Mouse (Mus musculus) lung, embryonic 15.5 days (tissue): ENCODE results near the gene Ccnl2. TPM values are rescaled to one million over a fixed set of nuclear protein-coding genes. Genes with fewer than 3 reads are reported as not detected.

Experiments used
- ATAC-seq: fragments of 200-750 bp; cut with Nextera tagmentation; 2 replicates; pipeline ENCODE4 v1.8.0; 2017; ENCODE audit warnings: moderate number of reproducible peaks, borderline replicate concordance; ENCODE audit not compliant: low FRiP score, low TSS enrichment; ENCODE audit errors: extremely low read depth
- H3K27ac ChIP-seq: fragments of 300-500 bp; sonication (generic); 2 replicates; pipeline ENCODE4 v1.5.1; 2015; ENCODE audit warnings: moderate library complexity, mild to moderate bottlenecking, inconsistent platforms
- H3K27me3 ChIP-seq: fragments of 300-500 bp; sonication (generic); 2 replicates; pipeline ENCODE4 v1.6.1; 2015; ENCODE audit warnings: inconsistent platforms
- H3K36me3 ChIP-seq: fragments of 300-500 bp; sonication (generic); 2 replicates; pipeline ENCODE4 v1.6.1; 2015; ENCODE audit warnings: inconsistent platforms
- H3K4me1 ChIP-seq: fragments of 300-500 bp; sonication (generic); 2 replicates; pipeline ENCODE4 v1.6.1; 2015; ENCODE audit warnings: inconsistent platforms
- H3K4me2 ChIP-seq: fragments of 300-500 bp; sonication (generic); 2 replicates; pipeline ENCODE4 v1.6.1; 2015; ENCODE audit warnings: inconsistent platforms, mild to moderate bottlenecking, moderate library complexity
- H3K4me3 ChIP-seq: fragments of 300-500 bp; sonication (generic); 2 replicates; pipeline ENCODE4 v1.5.1; 2015; ENCODE audit warnings: mild to moderate bottlenecking, inconsistent platforms
- H3K9ac ChIP-seq: fragments of 300-500 bp; sonication (generic); 2 replicates; pipeline ENCODE4 v1.6.1; 2015; ENCODE audit warnings: inconsistent platforms
- H3K9me3 ChIP-seq: fragments of 300-500 bp; sonication (generic); 2 replicates; pipeline ENCODE4 v1.6.1; 2016; ENCODE audit warnings: inconsistent platforms
- WGBS: fragments of 180-500 bp; shearing (Covaris S2); methylation state at CpG from one replicate; pipeline ENCODE4 v1.1.7; 2015; 5-methylcytosine and 5-hydroxymethylcytosine counted together
- polyA plus RNA-seq: library from polyadenylated mRNA; unstranded; fragments of >200 nt; fragmentation: Nextera tagmentation; extraction: Ambion mirVana; gene quantifications from 2 replicates; pipeline ENCODE4 v1.2.1, GENCODE M21; 2015

The Ccnl2 gene
- polyA plus RNA-seq, 1 experiment from 2014 or later, result 169 TPM

- H3K4me1 ChIP-seq, result peaks cover 52% of the 10 kb centered on the region
- H3K9ac ChIP-seq, result no peak overlapping the region
- H3K9me3 ChIP-seq, result no peaks in the 10 kb centered on the region
- H3K4me2 ChIP-seq, result peak overlapping the region; percentile 86
- H3K4me3 ChIP-seq, result peak overlapping the region; percentile 60
- H3K36me3 ChIP-seq, result peaks cover 12% of the 10 kb centered on the region
- ATAC-seq, result no peak
- 38% methylated on average over 38 of the region's 38 CpGs for WGBS
- H3K27me3 ChIP-seq, result no peaks in the 10 kb centered on the region
- no peak overlapping the region for H3K27ac ChIP-seq
These were observed 29.5 kb downstream of the Ccnl2 start for GRCm38 (mm10) chr4:155841651-155842270.

DNA sequence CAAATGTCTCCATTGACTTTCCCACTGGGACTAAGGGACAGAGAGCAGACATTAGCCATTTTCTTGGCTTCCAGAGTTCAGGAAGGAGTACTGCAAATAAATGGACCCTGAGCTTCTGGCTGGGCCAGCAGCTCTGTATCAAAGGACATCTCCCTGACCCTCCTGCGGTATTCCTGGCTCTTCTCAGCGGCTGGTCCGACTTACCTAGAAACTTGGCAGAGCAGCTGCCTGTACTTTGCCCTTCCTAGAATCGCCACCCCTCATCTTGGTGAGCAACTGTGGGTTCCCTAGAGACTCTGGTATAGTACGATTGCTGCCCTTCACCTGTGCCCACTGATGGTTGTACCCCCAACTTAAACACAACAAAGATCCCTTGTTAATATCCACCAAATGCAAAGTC lies 30.9 kb downstream of the Ccnl2 start:
- WGBS, result 94% methylated on average over 5 of the region's 5 CpGs
- H3K4me2 ChIP-seq, result no peak overlapping the region
- H3K4me3 ChIP-seq, result no peak overlapping the region
- H3K4me1 ChIP-seq, result peaks cover 44% of the 10 kb centered on the region
- H3K9me3 ChIP-seq, result no peaks in the 10 kb centered on the region
- ATAC-seq, result no peak
- no peak overlapping the region for H3K27ac ChIP-seq
- no peak overlapping the region for H3K9ac ChIP-seq
- peaks cover 12% of the 10 kb centered on the region for H3K36me3 ChIP-seq
- no peaks in the 10 kb centered on the region for H3K27me3 ChIP-seq

DNA sequence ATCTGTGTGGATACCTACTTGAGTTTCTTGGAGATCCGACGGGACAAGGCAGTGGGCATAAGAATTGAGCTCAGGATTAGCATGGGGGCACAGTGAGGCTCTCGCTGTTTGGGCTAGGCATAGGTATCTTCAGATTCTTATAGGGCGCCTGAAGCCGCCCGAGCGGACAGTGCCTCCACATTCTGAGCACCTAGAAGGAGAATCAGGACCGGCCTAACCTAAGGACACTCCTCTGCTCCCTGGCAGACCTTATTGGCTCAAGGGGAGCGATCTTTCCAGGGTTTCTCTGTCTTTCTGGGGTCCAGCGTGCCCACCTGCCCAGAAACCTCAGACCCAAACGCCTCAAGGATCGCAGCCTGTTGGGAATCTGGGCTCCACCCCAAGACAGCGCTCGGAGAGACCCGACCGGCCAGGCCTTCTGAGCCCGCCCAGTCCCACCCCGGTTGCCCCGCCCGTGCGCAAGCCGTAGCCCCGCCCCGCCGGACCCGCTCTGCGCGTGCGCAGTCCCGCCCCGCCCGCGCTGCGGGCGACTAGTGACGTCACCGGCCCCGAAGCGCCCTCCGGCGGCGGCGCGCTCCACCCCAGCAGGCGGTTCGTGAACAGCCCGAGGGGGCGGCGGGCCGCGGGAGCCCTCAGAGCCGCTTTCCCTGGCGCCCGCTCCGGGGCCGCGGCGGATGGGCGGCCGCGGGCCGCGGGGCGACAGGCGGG lies 34.7 kb downstream of the Ccnl2 start, which contains the start of gene Dvl1:
Dvl1 (plus strand) TSS at position 532 of the 708 bp plus-strand sequence.
- H3K9me3 ChIP-seq, result no peaks in the 10 kb centered on the region
- peak; percentile 92 for ATAC-seq
- peak within 1 kb of the TSS; percentile 96 for H3K4me2 ChIP-seq
- peaks cover 12% of the 10 kb centered on the region for H3K36me3 ChIP-seq
- H3K27me3 ChIP-seq, result no peaks in the 10 kb centered on the region
- WGBS, result 2% methylated on average over 34 of the region's 65 CpGs
- peaks cover 32% of the 10 kb centered on the region for H3K4me1 ChIP-seq
- H3K27ac ChIP-seq, result peak within 1 kb of the TSS; percentile 75
- peak within 1 kb of the TSS; percentile 83 for H3K9ac ChIP-seq
- peak within 1 kb of the TSS; percentile 93 for H3K4me3 ChIP-seq

GRCm38 (mm10) chr4:155847591-155848352 lies 35.5 kb downstream of the Ccnl2 start:
- Histone ChIP-seq H3K9me3 (no peaks in the 10 kb centered on the region), H3K9ac (peak overlapping the region; percentile 83), H3K4me3 (peak overlapping the region; percentile 93), H3K27ac (peak overlapping the region; percentile 75), H3K4me2 (peak overlapping the region; percentile 96), H3K27me3 (no peaks in the 10 kb centered on the region), H3K4me1 (peaks cover 32% of the 10 kb centered on the region), H3K36me3 (peaks cover 6% of the 10 kb centered on the region)
- peak; percentile 74 for ATAC-seq
- under 1% methylated on average over 62 of the region's 69 CpGs for WGBS

DNA sequence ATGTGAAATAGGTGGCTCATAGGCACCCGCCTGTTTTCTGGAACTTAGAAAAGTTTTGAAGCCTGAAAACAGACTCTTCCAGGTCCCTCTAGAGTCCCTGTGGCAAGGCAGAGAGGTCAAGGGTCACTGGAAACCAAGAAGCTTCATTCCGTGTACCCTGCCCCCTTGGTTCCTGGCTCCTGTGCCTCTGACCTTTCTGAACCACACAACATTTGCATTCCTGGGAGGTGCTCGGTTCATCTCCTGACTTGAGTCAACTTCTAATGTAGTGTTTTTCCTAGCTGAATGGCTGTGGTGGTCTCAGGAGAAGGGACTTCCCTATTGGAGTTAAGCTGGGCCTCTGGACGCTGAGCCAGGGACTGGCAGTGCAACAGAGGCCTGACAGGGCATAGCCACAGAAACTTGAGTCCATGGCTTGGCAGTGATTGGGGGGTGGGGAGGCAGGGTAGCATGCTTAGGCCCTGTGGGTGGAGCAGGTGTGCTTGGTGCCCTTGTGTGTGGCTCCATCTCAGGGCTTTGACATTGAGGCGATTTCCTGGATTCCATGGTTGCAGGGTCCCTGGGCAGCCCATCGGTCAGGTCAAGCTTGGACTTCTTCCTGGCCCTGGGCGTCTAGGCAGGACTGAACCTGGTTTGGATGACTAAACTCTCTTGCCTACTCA lies 36.3 kb downstream of the Ccnl2 start:
- peaks cover 32% of the 10 kb centered on the region for H3K4me1 ChIP-seq
- peak overlapping the region; percentile 83 for H3K9ac ChIP-seq
- ATAC-seq, result no peak
- H3K27ac ChIP-seq, result no peak overlapping the region
- no peaks in the 10 kb centered on the region for H3K36me3 ChIP-seq
- no peaks in the 10 kb centered on the region for H3K27me3 ChIP-seq
- no peaks in the 10 kb centered on the region for H3K9me3 ChIP-seq
- H3K4me3 ChIP-seq, result peak overlapping the region; percentile 93
- H3K4me2 ChIP-seq, result peak overlapping the region; percentile 96
- WGBS, result 57% methylated on average over 7 of the region's 7 CpGs

GRCm38 (mm10) chr4:155849391-155849790 lies 37.1 kb downstream of the Ccnl2 start:
- no peak for ATAC-seq
- Histone ChIP-seq H3K4me2 (no peak overlapping the region), H3K9me3 (no peaks in the 10 kb centered on the region), H3K27me3 (no peaks in the 10 kb centered on the region), H3K27ac (no peak overlapping the region), H3K9ac (no peak overlapping the region), H3K4me1 (peaks cover 32% of the 10 kb centered on the region), H3K36me3 (peaks cover 5% of the 10 kb centered on the region; the same call in 1 of the 2 replicates), H3K4me3 (no peak overlapping the region)
- 67% methylated on average over 2 of the region's 2 CpGs for whole genome bisulfite sequencing

GRCm38 (mm10) chr4:155849792-155850451 lies 37.6 kb downstream of the Ccnl2 start:
- H3K4me1 ChIP-seq, result peaks cover 32% of the 10 kb centered on the region
- H3K27me3 ChIP-seq, result no peaks in the 10 kb centered on the region
- no peak overlapping the region for H3K9ac ChIP-seq
- H3K36me3 ChIP-seq, result peaks cover 10% of the 10 kb centered on the region; the same call in 1 of the 2 replicates
- H3K27ac ChIP-seq, result no peak overlapping the region
- no peaks in the 10 kb centered on the region for H3K9me3 ChIP-seq
- 92% methylated on average over 3 of the region's 3 CpGs for WGBS
- no peak overlapping the region for H3K4me3 ChIP-seq
- no peak overlapping the region for H3K4me2 ChIP-seq
- ATAC-seq, result no peak

DNA sequence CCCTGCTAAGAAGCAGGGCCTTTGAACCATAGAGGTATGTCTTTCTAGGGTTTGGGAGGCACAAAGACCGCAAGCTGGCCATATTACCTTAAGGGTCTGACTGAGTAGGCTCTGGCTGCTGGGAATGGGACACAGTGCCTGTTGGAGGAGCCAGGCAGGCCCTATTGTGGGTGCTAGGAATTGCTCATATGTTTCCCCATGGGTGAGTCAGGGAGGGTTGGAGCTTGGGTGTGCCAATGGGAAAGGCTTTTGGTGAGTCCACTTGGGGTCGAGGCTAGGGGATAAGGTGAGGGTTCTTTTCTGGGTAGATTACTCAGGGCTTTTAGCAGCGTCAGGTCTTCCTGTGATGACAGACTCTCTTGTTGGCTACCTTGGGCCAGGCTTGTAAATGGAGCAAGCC lies 39.1 kb downstream of the Ccnl2 start:
- ATAC-seq, result no peak

GRCm38 (mm10) chr4:155851951-155852411 lies 39.7 kb downstream of the Ccnl2 start:
- ATAC-seq, result no peak
- 69% methylated on average over 2 of the region's 2 CpGs for WGBS

More for the DNA sequence above, 39.1 kb downstream of the Ccnl2 start:
- peaks cover 24% of the 10 kb centered on the region for H3K36me3 ChIP-seq
- peaks cover 30% of the 10 kb centered on the region for H3K4me1 ChIP-seq
- H3K9me3 ChIP-seq, result no peaks in the 10 kb centered on the region
- no peak overlapping the region for H3K9ac ChIP-seq
- no peaks in the 10 kb centered on the region for H3K27me3 ChIP-seq
- WGBS, result 94% methylated on average over 3 of the region's 3 CpGs
- no peak overlapping the region for H3K4me2 ChIP-seq
- H3K4me3 ChIP-seq, result no peak overlapping the region
- H3K27ac ChIP-seq, result no peak overlapping the region

DNA sequence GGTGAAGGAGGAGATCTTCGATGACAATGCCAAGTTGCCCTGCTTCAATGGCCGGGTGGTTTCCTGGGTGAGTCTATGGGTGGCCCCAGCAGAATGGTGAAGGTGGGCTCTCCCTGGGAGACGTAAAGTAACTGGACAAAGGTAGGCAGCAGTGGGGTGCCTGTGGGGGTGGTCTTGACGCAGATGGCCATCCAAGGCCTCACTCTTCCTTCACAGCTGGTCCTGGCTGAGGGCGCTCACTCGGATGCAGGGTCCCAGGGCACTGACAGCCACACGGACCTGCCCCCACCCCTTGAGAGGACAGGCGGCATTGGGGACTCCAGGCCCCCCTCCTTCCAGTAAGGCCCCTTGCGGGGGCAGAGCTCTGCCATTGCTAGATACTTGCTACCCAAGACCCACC lies 41.1 kb downstream of the Ccnl2 start:
- Histone ChIP-seq H3K4me2 (no peak overlapping the region), H3K4me3 (no peak overlapping the region), H3K27ac (no peak overlapping the region), H3K27me3 (no peaks in the 10 kb centered on the region), H3K9ac (no peak overlapping the region), H3K4me1 (peaks cover 18% of the 10 kb centered on the region), H3K9me3 (no peaks in the 10 kb centered on the region), H3K36me3 (peaks cover 32% of the 10 kb centered on the region)
- 91% methylated on average over 9 of the region's 9 CpGs for WGBS
- ATAC-seq, result no peak

More at GRCm38 (mm10) chr4:155851951-155852411, 39.7 kb downstream of the Ccnl2 start:
- no peak overlapping the region for H3K4me3 ChIP-seq
- H3K27ac ChIP-seq, result no peak overlapping the region
- no peaks in the 10 kb centered on the region for H3K27me3 ChIP-seq
- peaks cover 24% of the 10 kb centered on the region for H3K4me1 ChIP-seq
- peaks cover 28% of the 10 kb centered on the region for H3K36me3 ChIP-seq
- no peaks in the 10 kb centered on the region for H3K9me3 ChIP-seq
- no peak overlapping the region for H3K4me2 ChIP-seq
- H3K9ac ChIP-seq, result no peak overlapping the region

- no peak overlapping the region for H3K4me2 ChIP-seq
- no peak overlapping the region for H3K4me3 ChIP-seq
- H3K27ac ChIP-seq, result no peak overlapping the region
- H3K9ac ChIP-seq, result no peak overlapping the region
- H3K27me3 ChIP-seq, result no peaks in the 10 kb centered on the region
- 0 out of 2 replicates have a peak, but pooled peaks cover 4% of the 10 kb centered on the region for H3K4me1 ChIP-seq
- no peak for ATAC-seq
- peaks cover 38% of the 10 kb centered on the region for H3K36me3 ChIP-seq
- H3K9me3 ChIP-seq, result no peaks in the 10 kb centered on the region
- 94% methylated on average over 12 of the region's 12 CpGs for WGBS
These were observed 42.7 kb downstream of the Ccnl2 start for GRCm38 (mm10) chr4:155854991-155855390.
